Mouse (Mus musculus) CH12.LX (cell line): ENCODE results near the gene Zfp414. TPM values are rescaled to one million over a fixed set of nuclear protein-coding genes. Genes with fewer than 3 reads are reported as not detected.

ENCODE experiments used
- DNase-seq: peaks from one replicate; pipeline ENCODE4 v3.0.0-alpha.2; 2013; ENCODE audit errors: extremely low read depth
- H3K27ac ChIP-seq: 2 replicates; pipeline ENCODE4 v1.5.1; 2012; ENCODE audit warnings: low read depth, mild to moderate bottlenecking, control low read depth, moderate library complexity; ENCODE audit not compliant: insufficient read depth
- H3K27me3 ChIP-seq: replicated peaks from 2 replicates; pipeline ENCODE3; 2012; ENCODE audit warnings: inconsistent platforms
- H3K36me3 ChIP-seq, 2 experiments: replicated peaks in 1 of 2; 2 replicates each; pipeline versions ENCODE3 to v1.6.1; 2012; ENCODE audit warnings: inconsistent platforms in 1 of 2, low read length in 1 of 2, mild to moderate bottlenecking in 1 of 2, mixed read lengths in 1 of 2, moderate library complexity in 1 of 2; ENCODE audit not compliant: control insufficient read depth in 1 of 2, insufficient read depth in 1 of 2
- H3K4me1 ChIP-seq, 2 experiments: 2 replicates each; pipeline ENCODE4 v1.6.1; 2012; ENCODE audit warnings: inconsistent platforms in 1 of 2, moderate library complexity in 1 of 2; ENCODE audit not compliant: insufficient read depth in 2 of 2, control insufficient read depth in 1 of 2
- H3K4me2 ChIP-seq: 2 replicates; pipeline ENCODE4 v1.6.1; 2012; ENCODE audit warnings: low read depth, mild to moderate bottlenecking, control low read depth; ENCODE audit not compliant: poor library complexity, insufficient read depth, severe bottlenecking
- H3K4me3 ChIP-seq, 3 experiments: fragments of 150-350 bp in 1 of 3; sonication (generic) in 1 of 3; replicated peaks in 1 of 3; 2 replicates each; pipeline versions ENCODE3 to v1.5.1; 2011 to 2012; ENCODE audit warnings: low read depth in 2 of 3, low read length in 2 of 3, mild to moderate bottlenecking in 2 of 3, moderate library complexity in 2 of 3, control low read depth in 1 of 3, improper control_type of control experiment in 1 of 3, inconsistent platforms in 1 of 3, mixed read lengths in 1 of 3; ENCODE audit not compliant: poor library complexity in 1 of 3
- H3K79me2 ChIP-seq: replicated peaks from 2 replicates; pipeline ENCODE4 v1.6.1; 2012; ENCODE audit warnings: mild to moderate bottlenecking, moderate library complexity; ENCODE audit not compliant: control insufficient read depth, poor library complexity, insufficient read depth, severe bottlenecking; ENCODE audit errors: extremely low read depth
- H3K9ac ChIP-seq: 2 replicates; pipeline ENCODE4 v1.6.1; 2012; ENCODE audit warnings: low read depth, mild to moderate bottlenecking, control low read depth, moderate library complexity; ENCODE audit not compliant: insufficient read depth
- H3K9me3 ChIP-seq: replicated peaks from 2 replicates; pipeline ENCODE3; 2012; ENCODE audit warnings: low read length, inconsistent platforms, mixed read lengths
- BHLHE40 ChIP-seq: IDR thresholded peaks from 2 replicates; pipeline ENCODE4 v1.6.1; 2011; ENCODE audit warnings: mild to moderate bottlenecking, low read depth, low read length, improper control_type of control experiment
- CTCF ChIP-seq, 2 experiments: IDR thresholded peaks in 1 of 2; conservative IDR thresholded peaks in 1 of 2; 2 replicates each; pipeline ENCODE4 v1.5.1; 2011 to 2012; ENCODE audit warnings: low read depth in 2 of 2, low read length in 2 of 2, improper control_type of control experiment in 1 of 2, inconsistent platforms in 1 of 2, mild to moderate bottlenecking in 1 of 2, moderate library complexity in 1 of 2
- E2F4 ChIP-seq: IDR thresholded peaks from 2 replicates; pipeline ENCODE4 v1.6.1; 2011; ENCODE audit warnings: low read depth, low read length, improper control_type of control experiment; ENCODE audit not compliant: insufficient replicate concordance
- ELF1 ChIP-seq: IDR thresholded peaks from 2 replicates; pipeline ENCODE4 v1.6.1; 2014; ENCODE audit warnings: low read depth, mild to moderate bottlenecking, inconsistent platforms, low read length, improper control_type of control experiment
- EP300 ChIP-seq: IDR thresholded peaks from 2 replicates; pipeline ENCODE4 v1.6.1; 2011; ENCODE audit warnings: low read length, improper control_type of control experiment
- HCFC1 ChIP-seq: IDR thresholded peaks from 2 replicates; pipeline ENCODE4 v1.6.1; 2012; ENCODE audit warnings: low read depth, mild to moderate bottlenecking, inconsistent platforms, low read length, improper control_type of control experiment
- IRF4 ChIP-seq: IDR thresholded peaks from 2 replicates; pipeline ENCODE4 v1.6.1; 2014; ENCODE audit warnings: low read depth, mild to moderate bottlenecking, inconsistent platforms, low read length, improper control_type of control experiment
- JUND ChIP-seq: conservative IDR thresholded peaks from 2 replicates; pipeline ENCODE4 v1.6.1; 2011; ENCODE audit warnings: low read depth, low read length, improper control_type of control experiment
- KAT2A ChIP-seq: IDR thresholded peaks from 2 replicates; pipeline ENCODE4 v1.6.1; 2012; ENCODE audit warnings: low read length, improper control_type of control experiment, inconsistent platforms; ENCODE audit not compliant: insufficient replicate concordance
- MAX ChIP-seq: IDR thresholded peaks from 2 replicates; pipeline ENCODE4 v1.6.1; 2011; ENCODE audit warnings: low read length, improper control_type of control experiment
- MEF2A ChIP-seq: IDR thresholded peaks from 2 replicates; pipeline ENCODE4 v1.6.1; 2014; ENCODE audit warnings: low read depth, mild to moderate bottlenecking, inconsistent platforms, low read length, improper control_type of control experiment, borderline replicate concordance
- MXI1 ChIP-seq: IDR thresholded peaks from 2 replicates; pipeline ENCODE4 v1.6.1; 2011; ENCODE audit warnings: mild to moderate bottlenecking, low read depth, low read length, improper control_type of control experiment
- MYC ChIP-seq: IDR thresholded peaks from 2 replicates; pipeline ENCODE4 v1.6.1; 2011; ENCODE audit warnings: low read depth, mild to moderate bottlenecking, improper control_type of control experiment, low read length
- NELFE ChIP-seq: IDR thresholded peaks from 2 replicates; pipeline ENCODE4 v1.6.1; 2011; ENCODE audit warnings: low read depth, low read length, improper control_type of control experiment
- PAX5 ChIP-seq: IDR thresholded peaks from 2 replicates; pipeline ENCODE4 v1.6.1; 2012; ENCODE audit warnings: low read length, inconsistent platforms, mixed read lengths
- POLR2A ChIP-seq: IDR thresholded peaks from 2 replicates; pipeline ENCODE4 v1.6.1; 2011; ENCODE audit warnings: low read depth, mild to moderate bottlenecking, improper control_type of control experiment, low read length
- POLR2AphosphoS2 ChIP-seq: IDR thresholded peaks from 2 replicates; pipeline ENCODE4 v1.6.1; 2011; ENCODE audit warnings: low read depth, low read length, improper control_type of control experiment
- RAD21 ChIP-seq: IDR thresholded peaks from 2 replicates; pipeline ENCODE4 v1.6.1; 2011; ENCODE audit warnings: low read depth, mild to moderate bottlenecking, low read length, improper control_type of control experiment, moderate library complexity
- RCOR1 ChIP-seq: conservative IDR thresholded peaks from 2 replicates; pipeline ENCODE4 v1.6.1; 2012; ENCODE audit warnings: low read depth, mild to moderate bottlenecking, inconsistent platforms, low read length, improper control_type of control experiment
- TBP ChIP-seq: conservative IDR thresholded peaks from 2 replicates; pipeline ENCODE4 v1.6.1; 2011; ENCODE audit warnings: low read depth, low read length, improper control_type of control experiment
- UBTF ChIP-seq: IDR thresholded peaks from 2 replicates; pipeline ENCODE4 v1.6.1; 2012; ENCODE audit warnings: low read depth, mild to moderate bottlenecking, inconsistent platforms, low read length, improper control_type of control experiment, moderate library complexity
- USF1 ChIP-seq: IDR thresholded peaks from 2 replicates; pipeline ENCODE4 v1.6.1; 2014; ENCODE audit warnings: low read depth, mild to moderate bottlenecking, inconsistent platforms, low read length, improper control_type of control experiment
- USF2 ChIP-seq: conservative IDR thresholded peaks from 2 replicates; pipeline ENCODE4 v1.6.1; 2011; ENCODE audit warnings: low read depth, low read length, improper control_type of control experiment
- ZC3H11A ChIP-seq: IDR thresholded peaks from 2 replicates; pipeline ENCODE4 v1.6.1; 2012; ENCODE audit warnings: low read depth, mild to moderate bottlenecking, inconsistent platforms, low read length, improper control_type of control experiment
- ZKSCAN1 ChIP-seq: IDR thresholded peaks from 2 replicates; pipeline ENCODE4 v1.6.1; 2012; ENCODE audit warnings: low read depth, inconsistent platforms, low read length, improper control_type of control experiment, borderline replicate concordance
- ZMIZ1 ChIP-seq: IDR thresholded peaks from 2 replicates; pipeline ENCODE4 v1.6.1; 2012; ENCODE audit warnings: low read depth, mild to moderate bottlenecking, inconsistent platforms, low read length, improper control_type of control experiment
- ZNF384 ChIP-seq: IDR thresholded peaks from 2 replicates; pipeline ENCODE4 v1.6.1; 2012; ENCODE audit warnings: low read depth, low read length, improper control_type of control experiment, inconsistent platforms
- dilution Hi-C: fragments of 300-500 bp; cut with MboI; formaldehyde crosslinking; loops from 2 replicates; pipeline ENCODE4 v1.14.3; 2020; ENCODE audit warnings: low sequenced_read_pairs; ENCODE audit not compliant: extremely low pct_unique_long_range_greater_than_20kb, extremely low pct_ligation_motif_present
- in situ Hi-C: fragments of 300-500 bp; cut with MboI; formaldehyde crosslinking; loops from 3 replicates; pipeline ENCODE4 v1.14.3; 2019; ENCODE audit warnings: low sequenced_read_pairs, low pct_ligation_motif_present, low pct_unique_long_range_greater_than_20kb, mixed read lengths
- polyA plus RNA-seq: library from polyadenylated mRNA; unstranded; fragments of >175 nt; gene quantifications from 2 replicates; pipeline ENCODE4 v1.2.1, GENCODE M21; 2012; ENCODE audit warnings: low read depth; ENCODE audit not compliant: insufficient read length
- total RNA-seq, 2 experiments: library from RNA; depleted of rRNA; stranded (reverse); fragments of 300-350 nt in 1 of 2; fragments of >200 nt in 1 of 2; gene quantifications; 2 replicates each; pipeline ENCODE4 v1.2.3; 2012 to 2014

The Zfp414 gene
- total and polyA plus RNA-seq, 3 experiments: 6.6 to 34.3 (median 9.9) TPM

- H3K4me2 ChIP-seq: no peak overlapping the region
- TF ChIP-seq KAT2A: no peak
- no peak for TF ChIP-seq HCFC1
- no peak for TF ChIP-seq ZC3H11A
- TF ChIP-seq MXI1: no peak
- no peak for TF ChIP-seq MYC
- no peak for TF ChIP-seq MEF2A
- no peak for TF ChIP-seq BHLHE40
- no peak for TF ChIP-seq CTCF (conservative IDR thresholded peaks at IDR 0.05 in 1 of 2, IDR thresholded peaks at IDR 0.05 in 1 of 2; ENCODE audit: low read depth in 2 of 2, low read length in 2 of 2)
- TF ChIP-seq RAD21: no peak
- no peak for TF ChIP-seq JUND
- no peak for TF ChIP-seq TBP
- TF ChIP-seq NELFE: no peak
- no peak for TF ChIP-seq E2F4
- TF ChIP-seq ZKSCAN1: no peak
- TF ChIP-seq MAX: no peak
- H3K9me3 ChIP-seq: peaks cover 6% of the 10 kb centered on the region
- H3K79me2 ChIP-seq: no peaks in the 10 kb centered on the region
- H3K4me3 ChIP-seq: no peak overlapping the region
- no peaks in the 10 kb centered on the region for H3K27me3 ChIP-seq
- in situ Hi-C loops: no loop called here
- H3K4me1 ChIP-seq: no peaks in the 10 kb centered on the region
- DNase-seq: no peak
- peaks cover 9 to 70% of the 10 kb centered on the region in 2 experiments for H3K36me3 ChIP-seq
- dilution Hi-C loops: no loop called here
- H3K9ac ChIP-seq: no peak overlapping the region
- H3K27ac ChIP-seq: no peak overlapping the region
Measured at GRCm38 (mm10) chr17:33601947-33602346, 26.9 kb upstream of the Zfp414 start.

- H3K4me2 ChIP-seq: no peak overlapping the region
- H3K36me3 ChIP-seq: peaks cover 0 to 33% of the 10 kb centered on the region in 2 experiments
- no peak for DNase-seq
- H3K9ac ChIP-seq: no peak overlapping the region
- dilution Hi-C loops: no loop called here
- no peaks in the 10 kb centered on the region for H3K9me3 ChIP-seq
- no peaks in the 10 kb centered on the region for H3K79me2 ChIP-seq
- H3K27me3 ChIP-seq: no peaks in the 10 kb centered on the region
- in situ Hi-C loops: no loop called here
- no peak for TF ChIP-seq ZNF384
- no peak for TF ChIP-seq USF1
- TF ChIP-seq PAX5: no peak
- TF ChIP-seq UBTF: no peak
- TF ChIP-seq EP300: no peak
- no peak for TF ChIP-seq E2F4
- no peak for TF ChIP-seq ELF1
- TF ChIP-seq IRF4: no peak
- no peak for TF ChIP-seq POLR2A
- no peak for TF ChIP-seq RCOR1
- no peak for TF ChIP-seq ZMIZ1
- TF ChIP-seq POLR2AphosphoS2: no peak
- no peak for TF ChIP-seq USF2
- no peak for TF ChIP-seq BHLHE40
- H3K27ac ChIP-seq: no peak overlapping the region
- H3K4me3 ChIP-seq: no peak overlapping the region
- H3K4me1 ChIP-seq: no peaks in the 10 kb centered on the region; a peak in 1 of 4 replicates
Measured at GRCm38 (mm10) chr17:33607273-33607672, 21.6 kb upstream of the Zfp414 start.
